Mouse (Mus musculus) MN1 (cell line): ENCODE measurements at regions not wholly inside any gene's neighbourhood (a gene's known extent, or its start where the extent isn't known, plus 50 kb on each side); places are given as distances from the start of the nearest gene placed in this dataset.

Experiments used
- DNase-seq: peaks from one replicate; pipeline ENCODE4 v3.0.0-alpha.2; 2016; ENCODE audit warnings: low spot score

DNA sequence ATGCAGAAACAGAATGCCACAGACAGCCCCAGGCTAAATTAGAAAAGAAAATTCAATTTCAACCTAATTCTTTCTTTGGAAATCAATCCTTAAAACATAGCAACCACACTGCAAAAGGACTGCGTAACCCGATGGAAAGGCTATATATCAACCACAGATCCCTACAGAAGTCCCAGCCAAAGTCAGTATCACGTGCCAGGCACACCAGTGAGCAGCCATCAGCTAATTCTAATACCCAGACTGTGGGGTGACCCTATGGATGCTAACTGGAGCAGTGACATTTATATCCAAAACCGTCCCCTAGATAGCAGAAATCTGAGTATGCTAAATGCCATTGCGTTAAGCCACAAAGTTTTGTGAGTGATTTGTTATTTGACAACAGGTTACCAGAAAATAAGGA, 286.5 kb upstream of the N6amt1 start:
- DNase-seq: no peak

GRCm38 (mm10) chr16:87060473-87060872, 293.5 kb upstream of the N6amt1 start:
- no peak for DNase-seq

DNA sequence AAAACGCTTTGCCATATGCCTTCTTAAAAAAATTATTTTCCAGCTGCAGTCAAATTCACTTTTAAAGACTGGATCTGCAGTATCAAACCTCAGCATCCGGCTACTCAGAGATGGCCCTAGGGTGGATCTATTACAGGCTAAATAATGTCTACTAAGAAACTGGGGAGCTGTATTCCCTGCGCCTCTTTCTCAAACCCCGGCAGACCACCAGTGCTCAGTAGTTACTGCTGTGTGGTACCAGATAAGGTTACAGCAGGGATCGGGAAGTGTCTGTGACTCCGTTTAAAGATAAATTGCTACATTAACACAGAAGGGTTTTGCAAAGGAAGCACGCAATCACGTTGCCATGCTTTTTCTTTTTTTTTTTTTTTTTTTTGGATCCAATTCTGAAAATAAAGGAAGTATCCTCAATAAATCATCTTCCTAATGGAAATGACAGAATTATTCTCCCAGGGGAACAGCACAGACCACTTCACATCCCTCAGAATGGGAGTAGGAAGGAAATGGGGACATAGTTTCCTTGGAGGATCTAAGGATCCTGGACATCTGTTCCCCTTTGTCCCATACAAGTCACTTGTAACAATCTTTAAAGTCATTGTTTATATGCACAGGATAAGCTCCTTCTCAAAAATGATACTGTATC, 304.1 kb upstream of the N6amt1 start:
- DNase-seq: no peak

GRCm38 (mm10) chr16:87044773-87045561, 309.0 kb upstream of the N6amt1 start:
- DNase-seq: no peak

DNA sequence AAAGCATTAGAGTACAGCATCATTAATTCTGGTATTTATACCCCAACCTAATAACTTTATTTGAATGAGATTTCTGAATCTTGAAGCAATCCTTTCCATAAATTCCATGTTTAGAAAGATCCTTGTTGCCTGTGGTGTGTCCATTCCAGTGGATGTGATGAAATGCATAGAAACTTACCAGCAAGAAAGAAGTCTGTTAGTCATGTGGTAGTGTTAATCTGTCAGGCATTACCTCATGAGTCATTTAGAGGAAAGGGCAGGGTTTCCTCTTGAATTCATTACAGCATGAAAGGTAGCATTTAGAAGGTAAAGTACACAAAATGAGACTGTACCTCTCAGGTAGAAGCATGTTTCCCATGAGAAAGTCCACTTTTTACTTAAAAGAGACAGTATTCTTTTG, 310.3 kb upstream of the N6amt1 start:
- DNase-seq: no peak

DNA sequence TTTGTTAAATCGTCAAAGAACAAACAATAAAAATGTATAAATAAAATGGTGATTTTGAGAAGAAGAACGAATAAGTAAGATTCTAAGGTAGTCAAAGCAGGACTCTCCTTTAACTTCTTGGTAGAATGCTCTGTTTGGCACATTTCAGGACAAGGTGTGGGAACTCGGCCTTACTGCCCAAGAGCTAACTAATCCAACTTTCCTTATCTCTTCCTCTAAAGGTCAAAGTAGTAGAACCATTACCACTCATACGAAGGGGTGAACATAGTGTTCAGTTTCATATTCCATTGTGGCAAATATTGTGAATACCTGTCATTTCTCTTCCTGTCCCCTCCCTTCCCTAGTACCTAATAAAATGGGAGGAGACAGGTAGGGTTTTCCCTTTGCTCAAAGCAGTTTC, 313.6 kb upstream of the N6amt1 start:
- no peak for DNase-seq

DNA sequence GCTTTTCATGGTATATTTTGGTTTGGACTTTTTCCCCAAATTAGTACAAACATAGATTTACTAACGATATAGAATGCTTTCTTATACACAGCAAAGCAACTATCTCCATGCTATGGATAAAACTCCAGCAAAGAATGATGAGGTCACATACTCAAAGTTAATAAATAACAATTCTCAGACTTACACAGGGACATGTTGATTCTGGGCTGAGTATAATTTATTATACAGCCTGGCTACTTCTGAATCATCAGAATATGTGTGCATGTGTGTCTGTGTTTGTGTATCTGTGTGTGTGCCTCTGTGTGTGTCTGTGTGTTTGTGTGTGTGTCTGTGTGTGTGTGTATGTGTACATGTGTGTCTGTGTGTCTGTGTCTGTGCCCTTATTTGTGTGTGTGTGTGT, 314.1 kb upstream of the N6amt1 start:
- no peak for DNase-seq

DNA sequence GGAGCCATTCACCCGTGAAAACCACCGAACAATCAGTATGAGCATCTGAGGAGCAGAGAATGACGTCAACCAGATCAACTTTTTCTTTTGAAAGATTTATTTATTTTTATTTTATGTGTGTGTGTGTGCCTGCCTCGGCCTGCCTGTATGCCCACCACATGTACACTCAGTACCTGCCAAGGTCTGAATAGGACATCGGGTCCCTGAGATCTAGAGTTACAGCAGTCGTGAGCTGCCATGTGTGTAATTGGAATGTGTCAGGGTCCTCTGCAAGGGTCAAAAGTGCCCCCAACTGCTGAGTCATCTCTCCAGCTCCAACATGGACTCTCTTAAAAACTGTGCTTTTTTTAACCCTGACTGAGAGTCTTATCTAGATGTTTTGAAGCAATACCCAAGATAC, 316.9 kb upstream of the N6amt1 start:
- no peak for DNase-seq

- no peak for DNase-seq
These were observed 322.1 kb upstream of the N6amt1 start for GRCm38 (mm10) chr16:87031836-87032235.

- no peak for DNase-seq
These were observed 325.4 kb upstream of the N6amt1 start for GRCm38 (mm10) chr16:87028516-87029145.

- no peak for DNase-seq
These were observed 326.4 kb upstream of the N6amt1 start for GRCm38 (mm10) chr16:87027621-87028020.

DNA sequence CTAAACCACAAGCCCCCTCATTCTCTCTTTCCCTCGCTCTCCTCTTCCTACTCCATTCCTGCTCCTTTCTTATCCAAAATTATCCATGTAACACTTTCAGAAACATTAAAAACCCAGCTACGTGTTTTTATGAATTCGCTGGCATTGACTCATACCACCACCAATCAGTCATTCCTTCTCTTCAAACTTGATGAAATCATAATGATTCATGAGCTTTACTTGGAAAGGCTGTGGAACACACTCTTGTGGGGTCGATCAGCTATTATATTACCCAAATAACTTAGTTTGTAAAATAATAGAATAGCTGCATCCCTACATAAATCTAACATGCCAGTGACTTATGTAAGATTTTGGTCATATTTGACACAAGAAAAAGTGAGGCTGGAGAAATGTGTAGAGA, 331.9 kb upstream of the N6amt1 start:
- DNase-seq: no peak

GRCm38 (mm10) chr16:87017107-87017670, 336.8 kb upstream of the N6amt1 start:
- no peak for DNase-seq

GRCm38 (mm10) chr16:87001579-87001978, 352.4 kb upstream of the N6amt1 start:
- no peak for DNase-seq

DNA sequence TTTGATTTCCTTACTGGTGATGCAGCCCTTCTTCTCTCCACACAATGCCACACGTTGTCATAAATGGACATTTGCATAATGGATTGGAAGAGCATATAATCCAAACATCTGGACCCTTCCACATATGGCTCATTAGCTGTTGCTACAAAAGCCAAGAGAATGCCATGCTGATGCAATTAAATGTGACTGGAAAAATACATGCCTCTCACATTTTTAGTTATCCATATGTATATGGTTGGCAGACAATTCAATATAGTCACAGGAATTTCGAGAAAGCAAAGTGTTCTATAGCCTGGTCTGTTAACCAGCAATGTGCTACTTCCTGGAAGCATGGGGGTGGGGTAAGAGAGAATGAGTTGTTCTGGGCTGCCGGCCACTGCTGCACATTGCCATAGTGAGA, 352.9 kb upstream of the N6amt1 start:
- no peak for DNase-seq

DNA sequence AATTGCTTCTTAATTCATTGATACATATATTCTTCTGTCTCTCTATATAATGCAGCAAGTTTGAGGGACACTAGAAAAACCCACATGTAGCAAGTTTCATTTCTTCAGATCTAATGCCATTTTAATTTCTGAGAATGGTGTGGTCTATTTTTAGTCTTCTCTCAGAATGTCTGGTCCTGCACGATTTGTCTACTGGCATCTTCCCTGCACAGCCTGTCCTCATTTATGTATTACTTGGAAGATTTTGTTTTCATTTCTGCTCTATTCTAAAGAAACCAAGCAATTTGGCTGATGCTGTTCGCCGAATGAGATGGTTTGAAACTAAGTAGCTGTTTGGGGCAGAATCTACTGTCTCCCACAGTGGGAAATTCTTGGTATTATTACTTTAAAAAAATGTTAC, 382.3 kb upstream of the N6amt1 start:
- DNase-seq: no peak

GRCm38 (mm10) chr16:86949681-86950080, 404.3 kb upstream of the N6amt1 start:
- DNase-seq: no peak

DNA sequence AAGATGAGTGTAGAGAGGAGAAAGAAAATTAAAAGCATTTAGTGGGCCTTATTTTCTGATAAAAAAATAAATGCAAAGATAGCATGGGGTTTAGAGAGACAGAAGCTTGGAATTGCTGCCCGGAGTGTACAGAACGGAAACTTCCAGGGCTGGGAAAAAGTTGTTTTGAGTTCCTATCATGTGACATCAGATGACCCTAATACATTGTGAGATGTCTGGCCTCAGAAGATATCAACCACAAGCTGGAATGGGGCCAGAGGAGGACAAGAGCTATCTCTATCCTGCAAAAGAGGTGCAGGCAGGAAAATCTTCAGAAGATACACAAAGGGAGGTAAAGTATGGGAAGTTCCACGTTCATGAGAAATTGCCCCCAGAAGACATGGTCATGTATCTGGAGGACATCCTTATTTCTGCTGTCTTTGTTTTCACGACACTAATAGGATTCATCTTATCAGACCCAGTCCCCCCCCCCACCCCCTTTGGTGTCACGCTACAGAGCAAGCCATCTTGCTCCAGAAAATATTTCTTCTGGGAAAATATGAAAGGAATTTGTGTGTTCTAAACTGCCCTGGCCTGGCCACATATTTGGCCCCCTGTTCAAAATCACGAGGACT, 408.3 kb upstream of the N6amt1 start:
- no peak for DNase-seq

- DNase-seq: no peak
These were observed 408.9 kb upstream of the N6amt1 start for GRCm38 (mm10) chr16:86945058-86945457.

GRCm38 (mm10) chr16:86934989-86935388, 419.0 kb upstream of the N6amt1 start:
- no peak for DNase-seq

DNA sequence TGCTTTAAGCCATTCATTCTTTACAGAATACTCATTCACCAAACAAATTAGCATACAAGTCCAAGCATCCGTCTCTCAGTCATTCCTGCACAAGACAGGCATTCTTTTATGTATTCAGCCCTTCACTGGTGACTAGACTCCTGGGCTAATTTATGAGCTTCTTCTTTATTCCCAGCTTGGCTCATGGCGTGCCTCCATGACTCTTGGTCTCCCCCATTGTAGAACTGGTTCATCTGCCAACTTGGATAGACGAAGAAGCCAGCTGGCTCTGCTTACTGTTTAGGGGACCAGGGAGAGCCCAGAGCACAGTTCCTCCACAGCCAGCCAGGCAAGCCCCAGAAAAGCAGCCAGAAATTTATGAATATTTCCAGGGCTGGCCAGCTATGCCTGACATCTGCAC, 421.2 kb upstream of the N6amt1 start:
- no peak for DNase-seq

DNA sequence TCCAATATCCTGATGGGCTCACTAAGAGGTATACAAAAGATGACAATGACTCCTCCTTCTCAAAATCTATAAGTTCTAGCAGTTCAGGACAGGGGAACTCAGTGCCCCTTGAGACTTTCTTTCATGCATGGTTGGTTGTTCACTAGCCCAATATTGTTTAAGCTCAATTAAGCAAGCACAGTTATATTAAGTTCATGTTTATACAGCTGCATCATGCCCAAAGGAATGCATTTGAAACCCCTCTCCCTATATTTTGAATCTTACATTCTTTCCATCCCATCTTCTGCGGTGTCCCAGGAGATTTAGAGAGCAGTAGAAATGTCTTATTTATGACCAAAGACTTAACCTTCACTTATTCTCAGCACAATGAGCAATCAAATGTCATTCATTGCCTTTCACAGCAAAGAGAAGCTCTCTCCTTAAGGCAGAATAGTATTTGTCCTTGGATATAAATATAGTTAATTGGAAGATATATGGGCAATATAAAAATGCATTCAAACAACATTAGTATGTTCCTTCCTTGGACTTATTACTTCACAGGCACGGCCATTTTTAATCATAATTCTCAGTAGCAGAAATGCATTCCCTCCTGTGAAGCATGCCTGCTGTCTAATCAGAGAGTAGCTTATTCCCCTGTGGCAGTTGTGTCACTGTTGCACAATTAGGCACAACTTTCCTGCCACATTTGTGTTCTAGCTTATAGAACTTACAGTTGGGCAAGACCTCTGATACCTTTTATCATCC, 455.8 kb upstream of the N6amt1 start:
- no peak for DNase-seq
